Mouse (Mus musculus): ENCODE measurements around the gene Gpr35.

DNA sequence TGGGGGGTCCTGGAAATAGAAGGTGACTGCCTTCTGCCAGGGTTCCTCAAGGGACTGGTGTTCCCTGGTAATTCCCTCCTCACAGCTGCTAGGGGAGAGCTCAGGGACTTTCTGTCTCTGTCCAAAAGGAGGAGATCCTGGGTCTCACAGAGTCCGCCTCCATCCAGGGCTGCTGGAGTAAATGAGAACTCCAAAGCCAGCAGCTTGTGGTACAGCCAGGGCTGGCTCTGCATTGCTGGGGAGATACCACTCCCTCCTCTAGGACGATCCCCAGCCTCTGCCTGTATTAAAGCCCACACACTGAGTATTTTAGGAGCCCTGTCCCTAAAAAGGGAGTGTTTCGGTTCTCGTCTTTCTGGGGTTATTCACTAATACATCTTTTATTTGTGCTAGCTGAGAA lies 69.9 kb downstream of the Gpr35 start:
- TF ChIP-seq HCFC1 (IDR thresholded peaks at IDR 0.05; ENCODE audit: low read depth, low read length) (no peak), CTCF (conservative IDR thresholded peaks at IDR 0.05 in 1 of 2, IDR thresholded peaks at IDR 0.05 in 1 of 2; ENCODE audit: low read depth in 2 of 2, low read length in 2 of 2) (no peak), EP300 (IDR thresholded peaks at IDR 0.05; ENCODE audit: low read length) (no peak), POLR2A (IDR thresholded peaks at IDR 0.05; ENCODE audit: low read depth, low read length) (no peak), TCF12 (IDR thresholded peaks at IDR 0.05; ENCODE audit: low read depth, low read length) (no peak), E2F4 (IDR thresholded peaks at IDR 0.05; ENCODE audit: insufficient replicate concordance, low read depth, low read length) (no peak), ETS1 (conservative IDR thresholded peaks at IDR 0.05; ENCODE audit: low read depth, low read length) (no peak)

Data from CH12.LX (cell line).